Mouse (Mus musculus) neutrophil, adult 59 days (primary cell): ENCODE results near the gene Arpc3. TPM values are rescaled to one million over a fixed set of nuclear protein-coding genes. Genes with fewer than 3 reads are reported as not detected.

Experiments used
- total RNA-seq, 2 experiments: library from RNA; stranded (reverse); gene quantifications; 1 replicate in 1 of 2; 2 replicates in 1 of 2; pipeline ENCODE4 v1.2.4; 2023

The Arpc3 gene
- 100 to 1,000 TPM; 654 to 687 TPM for total RNA-seq

GRCm38 (mm10) chr5:122391786-122392180, at the start of gene Arpc3:
TSS of gene Arpc3 (plus strand) at chr5:122391878.

DNA sequence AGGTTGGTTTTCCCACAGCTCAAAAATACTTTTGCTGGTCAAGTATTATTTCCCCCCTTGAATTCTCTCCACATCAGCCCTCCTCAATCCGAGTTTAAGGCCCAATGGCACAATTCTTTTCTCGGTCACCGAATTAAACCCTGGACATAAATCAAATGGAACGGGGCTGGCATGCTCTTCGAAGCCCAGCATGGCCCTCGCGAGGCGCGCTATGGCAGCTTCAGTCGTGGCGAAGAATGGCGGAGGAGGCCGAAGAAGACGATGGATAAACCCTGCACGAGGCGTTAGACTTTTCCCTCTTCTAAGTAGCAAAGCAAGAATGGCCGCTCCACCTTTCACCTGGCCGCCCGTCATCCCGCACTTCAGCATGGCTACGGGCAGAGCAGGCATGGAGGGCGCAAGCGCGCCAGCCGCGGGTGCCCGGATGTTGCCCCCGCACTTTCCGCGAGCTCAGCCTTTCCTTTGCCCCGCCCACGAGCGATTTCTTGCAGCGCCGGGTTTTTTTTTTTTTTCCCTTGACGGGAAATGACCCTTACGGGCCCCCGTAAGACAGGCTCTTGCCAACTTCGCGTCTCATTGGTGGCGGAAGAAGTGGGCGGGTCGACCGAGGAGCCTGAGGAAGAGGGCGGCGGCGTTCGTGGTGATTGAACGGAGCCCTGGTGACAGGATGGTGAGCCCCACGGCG, 37.7 kb upstream of the Arpc3 start, which contains the start of the genes Rad9b and Vps29:
Gene Rad9b, minus strand, starts transcription at position 427 of the 685 bp plus-strand sequence.
Gene Vps29, plus strand, starts transcription at position 563 of the 685 bp plus-strand sequence.

DNA sequence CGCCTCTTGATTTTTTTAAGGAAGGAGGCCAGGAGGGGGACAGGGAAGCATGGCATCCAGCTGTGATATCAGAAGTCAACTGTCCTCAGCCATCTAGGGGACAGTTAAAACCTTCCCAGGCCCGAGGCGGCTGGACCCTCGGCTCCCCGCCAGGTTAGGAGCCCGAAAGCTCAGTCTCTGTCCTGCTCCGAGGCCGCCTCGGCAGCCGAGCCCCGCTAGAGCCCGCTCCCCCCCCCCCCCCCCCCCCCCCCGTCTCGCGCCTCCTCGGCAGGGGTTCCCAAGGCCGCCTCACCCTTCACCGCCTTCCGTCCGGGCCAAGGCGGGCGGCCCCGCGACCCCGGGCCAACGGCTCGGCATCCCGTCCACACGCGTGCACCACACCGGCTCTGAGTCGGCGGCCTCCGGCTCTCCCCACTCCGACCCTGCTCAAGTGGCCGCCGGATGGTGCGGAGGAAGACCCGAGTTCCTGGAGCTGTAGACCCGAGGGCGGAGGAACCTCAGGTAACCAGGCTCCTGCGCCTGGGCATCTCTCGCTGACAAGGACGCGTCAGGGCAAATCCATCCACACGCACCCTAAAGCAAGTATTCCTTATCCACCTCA, 20.0 kb upstream of the Arpc3 start, which contains the start of gene Gpn3:
Gene Gpn3, plus strand, starts transcription at position 286 of the 601 bp plus-strand sequence.

DNA sequence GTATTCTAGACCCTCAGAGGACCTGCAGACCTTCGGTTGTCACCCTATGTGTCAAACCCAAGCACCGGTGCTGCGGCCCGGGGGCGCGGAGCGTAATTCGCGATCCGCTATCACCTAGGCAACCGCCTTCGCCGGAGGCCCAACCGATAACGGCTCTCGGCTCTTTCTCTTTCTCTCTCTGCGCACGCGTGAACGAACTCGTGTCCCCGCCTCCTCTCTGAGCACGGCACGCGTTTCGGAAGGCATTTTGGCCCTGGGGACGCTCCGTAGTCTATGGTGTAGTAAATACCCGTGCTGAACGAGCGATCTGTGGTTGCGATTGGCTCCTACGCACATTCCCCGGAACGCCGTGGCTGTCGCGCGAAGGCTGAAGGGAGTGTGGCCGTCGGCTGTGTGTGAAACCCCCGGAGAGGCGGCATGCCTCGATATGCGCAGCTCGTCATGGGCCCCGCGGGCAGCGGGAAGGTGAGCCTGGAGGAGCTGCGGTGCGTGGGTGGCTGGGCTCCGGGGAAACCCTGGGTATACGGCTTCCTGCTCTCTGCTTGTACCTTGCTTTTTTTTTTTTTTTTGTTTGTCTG, 19.4 kb upstream of the Arpc3 start, which contains the start of gene Fam216a:
Gene Fam216a, minus strand, starts transcription at position 173 of the 578 bp plus-strand sequence.

GRCm38 (mm10) chr5:122421271-122422068, 29.8 kb downstream of the Arpc3 start, which contains the start of gene Anapc7:
TSS of gene Anapc7 (plus strand) at chr5:122421693.

Other genes starting within 250 kb of the Arpc3 start
- 100 to 1,000 TPM; 204 to 216 TPM for gene Ppp1cc, start 233.6 kb upstream of the Arpc3 start, total RNA-seq
- 10 to 100 TPM; 98.4 to 98.8 TPM for gene Hvcn1, start 185.1 kb upstream of the Arpc3 start, total RNA-seq
- gene Tctn1, start 127.4 kb upstream of the Arpc3 start, total RNA-seq = 1 to 10 TPM; 7.6 to 8.4 TPM
- 10 to 100 TPM; 15.1 to 17.8 TPM for gene Pptc7, start 107.5 kb upstream of the Arpc3 start, total RNA-seq
- 1 to 10 TPM in 1 of 2 experiments, under 1 TPM in 1; 0.76 to 1.3 TPM for gene Rad9b, start 37.6 kb upstream of the Arpc3 start, total RNA-seq
- gene Vps29, start 37.5 kb upstream of the Arpc3 start, total RNA-seq = 10 to 100 TPM; 58.4 to 58.7 TPM
- gene Gpn3, start 20.0 kb upstream of the Arpc3 start, total RNA-seq = 10 to 100 TPM; 13.7 to 14.4 TPM
- 1 to 10 TPM; 5.3 to 6.1 TPM for gene Fam216a, start 19.5 kb upstream of the Arpc3 start, total RNA-seq
- 10 to 100 TPM; 23.6 to 30.6 TPM for gene Anapc7, start 29.8 kb downstream of the Arpc3 start, total RNA-seq
- 10 to 100 TPM; 71.2 to 74.0 TPM for gene Atp2a2, start 110.3 kb downstream of the Arpc3 start, total RNA-seq
- gene Ift81, start 222.6 kb downstream of the Arpc3 start, total RNA-seq = 1 to 10 TPM; 2.6 to 2.7 TPM